Mouse (Mus musculus): ENCODE data around the gene Dscaml1. TPM values are rescaled to one million over a fixed set of nuclear protein-coding genes. Genes with fewer than 3 reads are reported as not detected.

Dscaml1 gene
- polyA plus RNA-seq, 1 experiment: not detected

- H3K27ac ChIP-seq (ENCODE audit: insufficient read depth, low read length): no peak overlapping the region
Measured at GRCm38 (mm10) chr9:45677236-45677781, 250.9 kb downstream of the Dscaml1 start.

DNA sequence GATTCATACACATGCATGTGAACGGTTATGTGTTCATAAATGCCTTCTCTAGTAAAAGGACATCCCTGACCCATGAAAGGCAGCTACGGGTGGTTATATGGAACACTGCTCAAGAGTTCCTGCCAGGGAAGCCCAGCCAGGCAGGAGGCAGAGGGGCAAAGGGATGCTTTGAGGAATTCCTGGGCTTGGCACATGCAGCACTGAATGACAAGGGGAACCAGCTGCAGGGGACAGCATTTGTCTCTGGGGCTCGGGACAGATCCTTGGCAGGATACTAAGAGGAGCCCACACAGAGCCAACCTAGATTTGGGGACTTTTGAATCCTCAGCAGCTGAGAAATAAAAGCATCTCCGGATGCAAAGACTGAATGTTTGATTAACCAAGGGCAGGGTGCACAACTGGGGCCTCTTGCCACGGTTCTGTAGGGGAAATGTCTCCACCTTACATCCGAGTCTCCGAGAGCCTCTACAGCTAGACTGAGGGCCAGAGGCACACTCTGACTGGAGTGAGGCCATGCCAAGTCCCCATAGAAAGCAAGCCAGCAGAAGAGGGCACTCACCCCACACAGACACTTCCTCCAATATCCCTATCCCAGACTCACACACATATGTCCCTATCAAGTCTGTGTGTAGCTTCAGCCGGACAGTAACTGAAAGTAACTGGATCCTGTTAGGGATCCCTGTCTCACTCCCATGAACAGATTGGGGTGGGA, 251.7 kb downstream of the Dscaml1 start:
- Histone ChIP-seq H3K4me1 (ENCODE audit: control insufficient read depth, insufficient read depth, low read length) (0 out of 2 replicates have a peak, but pooled peaks cover 4% of the 10 kb centered on the region), H3K4me3 (ENCODE audit: insufficient read depth, low read length) (no peak overlapping the region), H3K27ac (ENCODE audit: insufficient read depth, low read length) (no peak overlapping the region)
- TF ChIP-seq POLR2A (IDR thresholded peaks at IDR 0.05; ENCODE audit: low read depth, low read length): no peak
- TF ChIP-seq CTCF (IDR thresholded peaks at IDR 0.05; ENCODE audit: borderline replicate concordance, insufficient read depth, low read length): no peak

More at GRCm38 (mm10) chr9:45677236-45677781, 250.9 kb downstream of the Dscaml1 start:
- TF ChIP-seq CTCF (IDR thresholded peaks at IDR 0.05; ENCODE audit: borderline replicate concordance, insufficient read depth, low read length): no peak
- TF ChIP-seq POLR2A (IDR thresholded peaks at IDR 0.05; ENCODE audit: low read depth, low read length): no peak
- Histone ChIP-seq H3K4me1 (ENCODE audit: control insufficient read depth, insufficient read depth, low read length) (0 out of 2 replicates have a peak, but pooled peaks cover 4% of the 10 kb centered on the region), H3K4me3 (ENCODE audit: insufficient read depth, low read length) (no peak overlapping the region)

DNA sequence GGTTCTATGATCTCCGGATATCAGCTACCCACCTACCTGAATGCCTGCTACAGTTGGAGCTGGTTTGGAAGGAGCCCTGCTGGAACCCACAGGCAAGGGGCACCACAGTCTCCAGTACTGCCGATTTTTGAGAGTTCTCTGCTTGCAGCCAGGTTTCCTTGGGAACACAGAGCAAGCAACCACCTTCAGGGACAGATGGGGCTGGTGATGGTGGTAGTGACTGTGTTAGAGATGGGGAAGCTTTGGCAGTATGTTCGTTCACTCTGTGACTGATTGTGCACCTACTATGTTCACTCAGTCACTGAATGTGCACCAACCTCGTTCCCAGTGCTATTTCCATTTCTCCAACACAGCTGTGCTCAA, 252.2 kb downstream of the Dscaml1 start:
- 0 out of 2 replicates have a peak, but pooled peaks cover 4% of the 10 kb centered on the region for H3K4me1 ChIP-seq (ENCODE audit: control insufficient read depth, insufficient read depth, low read length)
- H3K27ac ChIP-seq (ENCODE audit: insufficient read depth, low read length): no peak overlapping the region
- H3K4me3 ChIP-seq (ENCODE audit: insufficient read depth, low read length): no peak overlapping the region
- TF ChIP-seq CTCF (IDR thresholded peaks at IDR 0.05; ENCODE audit: borderline replicate concordance, insufficient read depth, low read length): no peak
- no peak for TF ChIP-seq POLR2A (IDR thresholded peaks at IDR 0.05; ENCODE audit: low read depth, low read length)

DNA sequence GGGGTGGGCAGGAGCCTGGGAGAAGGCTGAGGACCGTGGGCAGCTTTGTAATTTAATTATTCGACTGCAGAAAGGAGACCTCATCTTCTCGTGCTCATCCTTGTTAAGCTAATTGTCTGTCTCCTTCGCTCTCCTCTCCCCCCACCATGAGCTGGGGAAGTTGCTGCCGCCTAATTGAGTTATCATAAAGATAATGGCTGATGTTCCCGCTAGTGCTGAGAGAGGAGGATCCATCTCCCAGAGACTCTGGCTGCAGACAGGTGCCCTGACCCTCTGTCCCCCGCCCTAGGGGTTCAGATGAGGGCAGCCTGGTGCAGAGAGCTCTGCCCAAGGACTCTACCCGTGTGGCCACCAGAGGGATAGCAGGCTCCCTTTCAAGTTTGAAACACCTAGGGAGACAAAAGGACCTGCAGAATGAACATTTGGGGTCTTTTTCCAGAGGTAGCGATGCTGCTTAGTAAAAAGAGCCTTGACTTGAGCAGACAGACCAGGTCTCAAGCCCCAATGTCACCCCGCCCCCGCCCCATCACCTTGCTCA, 256.1 kb downstream of the Dscaml1 start:
- Histone ChIP-seq H3K4me3 (ENCODE audit: insufficient read depth, low read length) (no peak overlapping the region), H3K4me1 (ENCODE audit: control insufficient read depth, insufficient read depth, low read length) (0 out of 2 replicates have a peak, but pooled peaks cover 4% of the 10 kb centered on the region), H3K27ac (ENCODE audit: insufficient read depth, low read length) (no peak overlapping the region)
- TF ChIP-seq POLR2A (IDR thresholded peaks at IDR 0.05; ENCODE audit: low read depth, low read length): no peak
- no peak for TF ChIP-seq CTCF (IDR thresholded peaks at IDR 0.05; ENCODE audit: borderline replicate concordance, insufficient read depth, low read length)

DNA sequence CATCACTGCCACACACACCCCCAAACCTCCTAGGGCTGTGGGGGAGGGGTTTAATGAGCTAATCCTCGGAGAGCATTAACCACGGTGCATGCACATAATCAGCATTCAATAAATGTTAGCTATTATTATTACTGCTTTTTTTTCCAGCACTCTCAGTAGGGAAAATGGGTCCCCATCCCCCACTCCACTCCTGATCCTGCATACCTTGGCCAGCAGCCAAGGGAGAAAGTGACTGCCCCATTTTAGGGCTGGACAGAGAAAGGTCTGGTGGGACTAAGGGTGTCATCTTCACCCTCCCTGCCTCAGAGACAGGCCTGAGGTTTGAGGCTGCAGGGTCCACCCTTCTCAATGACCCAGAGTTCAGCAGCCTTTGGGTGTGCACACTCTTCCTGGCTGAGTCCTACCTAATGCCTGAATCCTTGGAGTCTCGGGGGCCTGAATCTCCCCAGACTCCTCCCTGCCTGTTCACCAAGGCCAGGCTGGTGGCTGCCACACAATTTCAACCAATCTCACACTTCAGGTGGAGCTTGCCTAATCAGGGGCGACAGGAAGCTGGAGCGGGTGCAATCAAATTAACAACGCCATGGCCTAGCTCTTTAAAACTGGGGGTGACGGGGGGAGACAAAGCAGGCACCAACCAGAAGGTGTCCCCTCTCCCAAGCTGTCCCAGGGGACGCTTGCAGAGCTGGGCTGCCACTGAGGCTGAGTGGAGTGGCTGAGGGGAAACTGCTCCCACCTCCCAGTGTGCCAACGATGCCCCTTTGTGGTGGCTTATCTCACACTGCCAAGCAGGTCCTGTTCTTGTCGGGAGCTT, 267.2 kb downstream of the Dscaml1 start:
- no peak overlapping the region for H3K27ac ChIP-seq (ENCODE audit: insufficient read depth, low read length)
- no peak for TF ChIP-seq CTCF (IDR thresholded peaks at IDR 0.05; ENCODE audit: borderline replicate concordance, insufficient read depth, low read length)
- TF ChIP-seq POLR2A (IDR thresholded peaks at IDR 0.05; ENCODE audit: low read depth, low read length): no peak
- no peaks in the 10 kb centered on the region for H3K4me1 ChIP-seq (ENCODE audit: control insufficient read depth, insufficient read depth, low read length)
- H3K4me3 ChIP-seq (ENCODE audit: insufficient read depth, low read length): no peak overlapping the region

- no peaks in the 10 kb centered on the region for H3K4me1 ChIP-seq (ENCODE audit: control insufficient read depth, insufficient read depth, low read length)
- TF ChIP-seq CTCF (IDR thresholded peaks at IDR 0.05; ENCODE audit: borderline replicate concordance, insufficient read depth, low read length) (no peak), POLR2A (IDR thresholded peaks at IDR 0.05; ENCODE audit: low read depth, low read length) (no peak)
- no peak overlapping the region for H3K4me3 ChIP-seq (ENCODE audit: insufficient read depth, low read length)
- H3K27ac ChIP-seq (ENCODE audit: insufficient read depth, low read length): no peak overlapping the region
Measured at GRCm38 (mm10) chr9:45694256-45694655, 267.8 kb downstream of the Dscaml1 start.

DNA sequence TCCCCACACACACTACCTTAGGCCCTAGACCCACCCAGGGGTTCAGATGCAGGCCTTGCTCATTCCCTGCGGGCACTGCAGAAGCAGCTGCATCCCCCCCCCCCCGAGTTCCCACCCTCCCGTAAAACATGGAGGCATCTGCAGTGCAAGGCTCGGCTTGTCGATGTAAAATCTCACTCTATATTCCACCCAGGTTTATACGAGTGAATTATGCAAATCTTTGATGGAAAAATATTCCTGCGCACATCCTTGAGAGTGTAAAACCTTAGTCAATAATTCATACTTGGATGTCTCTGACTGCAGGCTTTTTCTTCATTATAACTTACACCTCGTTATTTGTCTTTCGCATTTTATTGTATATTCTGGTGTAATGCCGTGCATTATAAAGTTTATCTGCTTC, 272.7 kb downstream of the Dscaml1 start:
- no peak overlapping the region for H3K4me3 ChIP-seq (ENCODE audit: insufficient read depth, low read length)
- TF ChIP-seq CTCF (IDR thresholded peaks at IDR 0.05; ENCODE audit: borderline replicate concordance, insufficient read depth, low read length) (no peak), POLR2A (IDR thresholded peaks at IDR 0.05; ENCODE audit: low read depth, low read length) (no peak)
- no peaks in the 10 kb centered on the region for H3K4me1 ChIP-seq (ENCODE audit: control insufficient read depth, insufficient read depth, low read length)
- H3K27ac ChIP-seq (ENCODE audit: insufficient read depth, low read length): no peak overlapping the region

DNA sequence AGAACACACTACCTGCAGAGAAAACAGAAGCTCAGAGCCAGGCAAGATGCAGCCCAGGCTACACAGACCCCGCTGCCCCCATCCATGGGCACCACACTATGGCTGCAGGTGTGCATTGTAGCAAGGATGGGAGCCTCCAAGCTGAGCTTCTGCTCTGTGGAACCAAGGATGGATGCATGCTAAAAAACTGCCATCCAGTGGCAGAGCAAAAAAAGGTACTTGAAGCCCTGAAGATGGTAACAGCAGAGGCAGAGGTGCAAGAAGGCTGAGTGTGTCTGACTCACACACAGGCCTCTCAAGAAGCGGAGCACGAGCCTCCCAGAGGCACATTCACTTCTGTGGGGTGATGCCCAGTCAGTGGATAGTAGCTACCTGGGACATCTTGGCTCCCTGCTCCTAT, 276.8 kb downstream of the Dscaml1 start:
- Histone ChIP-seq H3K4me3 (ENCODE audit: insufficient read depth, low read length) (no peak overlapping the region), H3K4me1 (ENCODE audit: control insufficient read depth, insufficient read depth, low read length) (no peaks in the 10 kb centered on the region), H3K27ac (ENCODE audit: insufficient read depth, low read length) (no peak overlapping the region)
- TF ChIP-seq CTCF (IDR thresholded peaks at IDR 0.05; ENCODE audit: borderline replicate concordance, insufficient read depth, low read length) (no peak), POLR2A (IDR thresholded peaks at IDR 0.05; ENCODE audit: low read depth, low read length) (no peak)

DNA sequence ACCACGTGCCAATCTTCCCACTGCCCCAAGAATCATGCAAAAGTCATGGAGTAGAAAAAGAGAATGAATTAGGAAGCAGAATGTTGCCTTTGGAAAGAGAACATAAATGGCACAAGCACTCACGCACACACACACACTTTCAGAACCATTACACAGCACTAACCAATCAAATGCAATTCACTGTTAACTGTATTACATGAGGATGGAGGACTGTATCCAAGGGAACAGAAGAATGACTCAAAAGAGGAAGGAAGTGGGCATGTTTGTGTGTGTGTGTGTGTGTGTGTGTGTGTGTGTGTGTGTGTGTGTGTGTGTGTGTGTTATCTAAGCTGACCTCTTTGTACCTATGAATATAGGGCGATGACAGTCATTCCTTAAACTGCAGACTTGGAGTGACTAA, 278.0 kb downstream of the Dscaml1 start:
- TF ChIP-seq POLR2A (IDR thresholded peaks at IDR 0.05; ENCODE audit: low read depth, low read length): no peak
- TF ChIP-seq CTCF (IDR thresholded peaks at IDR 0.05; ENCODE audit: borderline replicate concordance, insufficient read depth, low read length): no peak
- Histone ChIP-seq H3K27ac (ENCODE audit: insufficient read depth, low read length) (no peak overlapping the region), H3K4me1 (ENCODE audit: control insufficient read depth, insufficient read depth, low read length) (no peaks in the 10 kb centered on the region), H3K4me3 (ENCODE audit: insufficient read depth, low read length) (no peak overlapping the region)
